Mouse (Mus musculus): Measurements from ENCODE around the gene Hexim1. TPM values are rescaled to one million over a fixed set of nuclear protein-coding genes. Genes with fewer than 3 reads are reported as not detected.

Hexim1 gene
- total and polyA plus RNA-seq, 3 experiments, result 20.2 to 51.8 (median 25.9) TPM

- Histone ChIP-seq H3K27ac (ENCODE audit: insufficient read depth, low read depth) (peak overlapping the region; percentile 29), H3K36me3 (replicated peaks in 1 of 2; ENCODE audit: control insufficient read depth in 1 of 2, insufficient read depth in 1 of 2, low read length in 1 of 2) (peaks cover 23 to 49% of the 10 kb centered on the region in 2 experiments), H3K9me3 (replicated peaks; ENCODE audit: low read length) (no peaks in the 10 kb centered on the region), H3K4me1 (ENCODE audit: control insufficient read depth in 1 of 2, insufficient read depth in 2 of 2) (peaks cover 33 to 71% of the 10 kb centered on the region in 2 experiments), H3K79me2 (replicated peaks; ENCODE audit: control insufficient read depth, extremely low read depth, insufficient read depth, poor library complexity, severe bottlenecking) (peaks cover 28% of the 10 kb centered on the region), H3K9ac (ENCODE audit: insufficient read depth, low read depth) (peak overlapping the region; percentile 82), H3K4me3 (replicated peaks in 1 of 3; ENCODE audit: low read depth in 2 of 3, low read length in 2 of 3, poor library complexity in 1 of 3) (peak overlapping the region; percentile 61 to 91 (median 81)), H3K27me3 (replicated peaks) (peaks cover 6% of the 10 kb centered on the region), H3K4me2 (ENCODE audit: insufficient read depth, low read depth, poor library complexity, severe bottlenecking) (peak overlapping the region; percentile 54)
- TF ChIP-seq ZMIZ1 (IDR thresholded peaks at IDR 0.05; ENCODE audit: low read depth, low read length) (peak; percentile 97), UBTF (IDR thresholded peaks at IDR 0.05; ENCODE audit: low read depth, low read length) (peak; percentile 95), RAD21 (IDR thresholded peaks at IDR 0.05; ENCODE audit: low read depth, low read length) (no peak; the same call in none of the 2 replicates), MAZ (IDR thresholded peaks at IDR 0.05; ENCODE audit: low read depth, low read length) (peak; percentile 98), MAFK (IDR thresholded peaks at IDR 0.05; ENCODE audit: insufficient replicate concordance, low read length) (no peak), PAX5 (IDR thresholded peaks at IDR 0.05; ENCODE audit: low read length) (no peak), GABPA (IDR thresholded peaks at IDR 0.05; ENCODE audit: insufficient replicate concordance, low read depth, low read length) (peak; percentile 59; the same call in 1 of the 2 replicates), JUND (conservative IDR thresholded peaks at IDR 0.05; ENCODE audit: low read depth, low read length) (peak; percentile 62), EP300 (IDR thresholded peaks at IDR 0.05; ENCODE audit: low read length) (no peak; the same call in none of the 2 replicates), CHD1 (IDR thresholded peaks at IDR 0.05; ENCODE audit: low read depth, low read length) (peak; percentile 95), TCF12 (IDR thresholded peaks at IDR 0.05; ENCODE audit: low read depth, low read length) (peak; percentile 88), SIN3A (IDR thresholded peaks at IDR 0.05; ENCODE audit: low read length) (peak; percentile 87; the same call in 1 of the 2 replicates), JUN (IDR thresholded peaks at IDR 0.05; ENCODE audit: insufficient read depth, low read depth, low read length) (no peak), NELFE (IDR thresholded peaks at IDR 0.05; ENCODE audit: low read depth, low read length) (peak; percentile 99), POLR2AphosphoS2 (IDR thresholded peaks at IDR 0.05; ENCODE audit: low read depth, low read length) (peak; percentile 84; the same call in 1 of the 2 replicates), MAX (IDR thresholded peaks at IDR 0.05; ENCODE audit: low read length) (peak; percentile 60; the same call in 1 of the 2 replicates), HCFC1 (IDR thresholded peaks at IDR 0.05; ENCODE audit: low read depth, low read length) (peak; percentile 73), IRF4 (IDR thresholded peaks at IDR 0.05; ENCODE audit: low read depth, low read length) (peak; percentile 84), TBP (conservative IDR thresholded peaks at IDR 0.05; ENCODE audit: low read depth, low read length) (peak; percentile 86; the same call in 1 of the 2 replicates), KAT2A (IDR thresholded peaks at IDR 0.05; ENCODE audit: insufficient replicate concordance, low read length) (peak; percentile 79; the same call in 1 of the 2 replicates), BHLHE40 (IDR thresholded peaks at IDR 0.05; ENCODE audit: low read depth, low read length) (peak; percentile 58), MYC (IDR thresholded peaks at IDR 0.05; ENCODE audit: low read depth, low read length) (peak; percentile 89; the same call in 1 of the 2 replicates), MXI1 (IDR thresholded peaks at IDR 0.05; ENCODE audit: low read depth, low read length) (peak; percentile 78; the same call in 1 of the 2 replicates), ZKSCAN1 (IDR thresholded peaks at IDR 0.05; ENCODE audit: borderline replicate concordance, low read depth, low read length) (no peak), NRF1 (IDR thresholded peaks at IDR 0.05; ENCODE audit: low read depth, low read length) (peak; percentile 59; the same call in 1 of the 2 replicates), SMC3 (IDR thresholded peaks at IDR 0.05; ENCODE audit: low read depth, low read length) (peak; percentile 100), MEF2A (IDR thresholded peaks at IDR 0.05; ENCODE audit: borderline replicate concordance, low read depth, low read length) (peak; percentile 91), CTCF (conservative IDR thresholded peaks at IDR 0.05 in 1 of 2, IDR thresholded peaks at IDR 0.05 in 1 of 2; ENCODE audit: low read depth in 2 of 2, low read length in 2 of 2) (peak; percentile 84 to 100), CHD2 (IDR thresholded peaks at IDR 0.05; ENCODE audit: low read length) (peak; percentile 90), ZNF384 (IDR thresholded peaks at IDR 0.05; ENCODE audit: low read depth, low read length) (peak; percentile 89), ETS1 (conservative IDR thresholded peaks at IDR 0.05; ENCODE audit: low read depth, low read length) (peak; percentile 62; the same call in 1 of the 2 replicates), ELF1 (IDR thresholded peaks at IDR 0.05; ENCODE audit: low read depth, low read length) (peak; percentile 70), USF2 (conservative IDR thresholded peaks at IDR 0.05; ENCODE audit: low read depth, low read length) (0 out of 2 replicates have a peak, but pooled peaks have one; percentile 13), ZC3H11A (IDR thresholded peaks at IDR 0.05; ENCODE audit: low read depth, low read length) (peak; percentile 96), POLR2A (IDR thresholded peaks at IDR 0.05; ENCODE audit: low read depth, low read length) (peak; percentile 96), RCOR1 (conservative IDR thresholded peaks at IDR 0.05; ENCODE audit: low read depth, low read length) (0 out of 2 replicates have a peak, but pooled peaks have one; percentile 71), E2F4 (IDR thresholded peaks at IDR 0.05; ENCODE audit: insufficient replicate concordance, low read depth, low read length) (peak; percentile 81; the same call in 1 of the 2 replicates), USF1 (IDR thresholded peaks at IDR 0.05; ENCODE audit: low read depth, low read length) (no peak)
- dilution Hi-C loops (cut with MboI; ENCODE audit: extremely low pct_ligation_motif_present, extremely low pct_unique_long_range_greater_than_20kb, low sequenced_read_pairs) (no loop called here), in situ Hi-C loops (cut with MboI; ENCODE audit: low pct_ligation_motif_present, low pct_unique_long_range_greater_than_20kb, low sequenced_read_pairs) (loop anchor here (5.0 kb wide), 2 partner anchors 54 to 224 kb away; no protein-coding TSS in a partner anchor)
- DNase-seq (ENCODE audit: extremely low read depth), result peak; percentile 98
Observed at GRCm38 (mm10) chr11:103102725-103103349, 13.2 kb upstream of the Hexim1 start.

All from CH12.LX (cell line).